Mouse (Mus musculus): ENCODE results near the gene Crip2.

GRCm38 (mm10) chr12:113100448-113101076 lies 39.5 kb upstream of the Crip2 start:
- TF ChIP-seq POLR2A (IDR thresholded peaks at IDR 0.05; ENCODE audit: borderline replicate concordance, control insufficient read depth, low read depth, low read length) (no peak), CTCF (IDR thresholded peaks at IDR 0.05; ENCODE audit: control insufficient read depth, insufficient read depth, low read length) (no peak)

Measured in bone marrow, adult 2 months (tissue).